Mouse (Mus musculus) liver, embryonic 12.5 days (tissue): ENCODE measurements around the gene Slc35c2. TPM values are rescaled to one million over a fixed set of nuclear protein-coding genes. Genes with fewer than 3 reads are reported as not detected.

Experiments used
- ATAC-seq: fragments of 200-750 bp; cut with Nextera tagmentation; 2 replicates; pipeline ENCODE4 v1.8.0; 2017; ENCODE audit warnings: moderate number of reproducible peaks, mild to moderate bottlenecking, moderate library complexity
- H3K27ac ChIP-seq: fragments of 300-500 bp; sonication (generic); 2 replicates; pipeline ENCODE4 v1.5.1; 2016; ENCODE audit warnings: mild to moderate bottlenecking
- H3K27me3 ChIP-seq: fragments of 300-500 bp; sonication (generic); replicated peaks from 2 replicates; pipeline ENCODE4 v1.6.1; 2016; ENCODE audit warnings: mild to moderate bottlenecking, moderate library complexity
- H3K36me3 ChIP-seq: fragments of 300-500 bp; sonication (generic); 2 replicates; pipeline ENCODE4 v1.6.1; 2016; ENCODE audit warnings: mild to moderate bottlenecking, moderate library complexity
- H3K4me1 ChIP-seq: fragments of 300-500 bp; sonication (generic); 2 replicates; pipeline ENCODE4 v1.6.1; 2016
- H3K4me2 ChIP-seq: fragments of 300-500 bp; sonication (generic); 2 replicates; pipeline ENCODE4 v1.6.1; 2016; ENCODE audit warnings: mild to moderate bottlenecking, moderate library complexity
- H3K4me3 ChIP-seq: fragments of 300-500 bp; sonication (generic); 2 replicates; pipeline ENCODE4 v1.5.1; 2016; ENCODE audit warnings: mild to moderate bottlenecking, moderate library complexity
- H3K9ac ChIP-seq: fragments of 300-500 bp; sonication (generic); 2 replicates; pipeline ENCODE4 v1.6.1; 2016; ENCODE audit warnings: mild to moderate bottlenecking, moderate library complexity
- H3K9me3 ChIP-seq: fragments of 300-500 bp; sonication (generic); replicated peaks from 2 replicates; pipeline ENCODE4 v1.6.1; 2016; ENCODE audit warnings: mild to moderate bottlenecking, moderate library complexity
- WGBS: fragments of 180-500 bp; shearing (Covaris S2); methylation state at CpG from one replicate; pipeline ENCODE4 v1.1.7; 2016; ENCODE audit not compliant: insufficient replicate concordance; 5-methylcytosine and 5-hydroxymethylcytosine counted together
- polyA plus RNA-seq: library from polyadenylated mRNA; unstranded; fragments of >200 nt; fragmentation: Nextera tagmentation; extraction: Ambion mirVana; gene quantifications from 2 replicates; pipeline ENCODE4 v1.2.1, GENCODE M21; 2016

The Slc35c2 gene
- polyA plus RNA-seq, 1 experiment from 2014 or later = 46.2 TPM

GRCm38 (mm10) chr2:165233491-165234290 lies 54.0 kb downstream of the Slc35c2 start:
- Histone ChIP-seq H3K4me2 (peak overlapping the region; percentile 66), H3K9me3 (no peaks in the 10 kb centered on the region), H3K4me1 (0 out of 2 replicates have a peak, but pooled peaks cover 7% of the 10 kb centered on the region), H3K4me3 (peak overlapping the region; percentile 39), H3K9ac (no peak overlapping the region; the same call in 1 of the 2 replicates), H3K27ac (no peak overlapping the region), H3K36me3 (no peaks in the 10 kb centered on the region), H3K27me3 (peaks cover 99% of the 10 kb centered on the region)
- 3% methylated on average over 56 of the region's 82 CpGs for WGBS
- ATAC-seq = no peak

- Histone ChIP-seq H3K4me1 (0 out of 2 replicates have a peak, but pooled peaks cover 5% of the 10 kb centered on the region), H3K4me2 (no peak overlapping the region), H3K27me3 (peaks cover 94% of the 10 kb centered on the region), H3K27ac (no peak overlapping the region), H3K9me3 (no peaks in the 10 kb centered on the region), H3K4me3 (no peak overlapping the region), H3K9ac (no peak overlapping the region), H3K36me3 (no peaks in the 10 kb centered on the region)
- 71% methylated on average over 11 of the region's 11 CpGs for WGBS
- no peak for ATAC-seq
Measured at GRCm38 (mm10) chr2:165229050-165229449, 58.6 kb downstream of the Slc35c2 start.

Other genes starting within 250 kb of the Slc35c2 start
- 3.2 and 3.9 TPM in 2 replicates for gene Cd40, start 232.2 kb downstream of the Slc35c2 start, polyA plus RNA-seq
- gene 1700025C18Rik, start 197.1 kb downstream of the Slc35c2 start, polyA plus RNA-seq = not detected in 2 replicates
- gene Cdh22, start 53.0 kb downstream of the Slc35c2 start, polyA plus RNA-seq = 0.04 and 0.07 TPM in 2 replicates
- 20.5 and 21.7 TPM in 2 replicates for gene Elmo2, start 38.6 kb upstream of the Slc35c2 start, polyA plus RNA-seq
- 0.14 TPM in 1 of 2 replicates, not detected in the other for gene Zfp663, start 80.9 kb upstream of the Slc35c2 start, polyA plus RNA-seq
- gene Zfp334, start 100.4 kb upstream of the Slc35c2 start, polyA plus RNA-seq = 2.5 and 2.7 TPM in 2 replicates
- gene Ocstamp, start 112.5 kb upstream of the Slc35c2 start, polyA plus RNA-seq = 1.5 and 1.8 TPM in 2 replicates
- gene Slc13a3, start 185.4 kb upstream of the Slc35c2 start, polyA plus RNA-seq = 3.6 and 3.8 TPM in 2 replicates
- gene Trp53rka, start 205.5 kb upstream of the Slc35c2 start, polyA plus RNA-seq = 19.0 and 19.4 TPM in 2 replicates
- gene Slc2a10, start 215.9 kb upstream of the Slc35c2 start, polyA plus RNA-seq = 0.72 and 1.1 TPM in 2 replicates